In the genomic region with DNA sequence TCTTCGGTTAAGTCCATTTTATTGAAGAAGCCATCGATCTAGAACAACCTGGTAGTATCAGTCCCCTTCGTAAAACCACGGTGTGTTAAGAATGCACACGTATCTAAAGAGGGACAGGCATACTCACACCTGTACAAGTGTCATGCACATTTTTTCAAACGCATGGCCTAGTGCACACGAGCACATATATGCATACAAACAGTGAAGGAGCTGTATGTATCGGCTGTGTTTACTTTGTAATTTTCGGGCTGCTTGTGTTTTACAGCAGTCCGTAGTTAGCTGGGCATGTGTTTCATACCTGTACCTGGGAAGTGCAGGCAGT, we compare ENCODE assay signal across 8 mouse cellular contexts. TPM values are rescaled to one million over a fixed set of nuclear protein-coding genes. Genes with fewer than 3 reads are reported as not detected.
A peak's percentile ranks its signal among the peaks of the same experiment; 100 is the strongest.
DNase-seq lines count a peak whose midpoint lies in the region; ATAC-seq and TF ChIP-seq lines count a peak whose summit lies in the region.

No protein-coding gene starts in this region.

- no peaks in the 10 kb centered on the region for H3K27me3 ChIP-seq in embryonic facial prominence, embryonic 12.5 days
- no peaks in the 10 kb centered on the region for H3K27me3 ChIP-seq in intestine, embryonic 15.5 days (replicated peaks)
- H3K27me3 ChIP-seq in neural tube, embryonic 12.5 days (replicated peaks), result no peaks in the 10 kb centered on the region

- ATAC-seq in embryonic facial prominence, embryonic 12.5 days (ENCODE audit: insufficient number of reproducible peaks, insufficient read depth, low FRiP score, low TSS enrichment), result peak; percentile 3; the same call in 1 of the 2 replicates
- ATAC-seq in intestine, embryonic 15.5 days, result peak; percentile 44
- ATAC-seq in neural tube, embryonic 12.5 days (ENCODE audit: low FRiP score, low read depth), result peak; percentile 56

- H3K4me3 ChIP-seq in layer of hippocampus, adult 2 months, result peak overlapping the region; percentile 63
- peak overlapping the region; percentile 43 for H3K4me3 ChIP-seq in embryonic facial prominence, embryonic 12.5 days
- peak overlapping the region; percentile 34 for H3K4me3 ChIP-seq in intestine, embryonic 15.5 days (replicated peaks)
- H3K4me3 ChIP-seq in neural tube, embryonic 12.5 days, result peak overlapping the region; percentile 36

- peak overlapping the region; percentile 34 for H3K9ac ChIP-seq in embryonic facial prominence, embryonic 12.5 days
- H3K9ac ChIP-seq in intestine, embryonic 15.5 days, result peak overlapping the region; percentile 43
- H3K9ac ChIP-seq in neural tube, embryonic 12.5 days, result peak overlapping the region; percentile 51

- no peak for TF ChIP-seq CTCF in layer of hippocampus, adult 2 months (conservative IDR thresholded peaks at IDR 0.05)

- WGBS in embryonic facial prominence, embryonic 12.5 days, result 29% methylated on average over 10 of the region's 10 CpGs
- WGBS in intestine, embryonic 15.5 days, result 15% methylated on average over 10 of the region's 10 CpGs
- 34% methylated on average over 10 of the region's 10 CpGs for WGBS in neural tube, embryonic 12.5 days

- peak overlapping the region; percentile 57 for H3K4me2 ChIP-seq in embryonic facial prominence, embryonic 12.5 days (replicated peaks)
- peak overlapping the region; percentile 57 for H3K4me2 ChIP-seq in intestine, embryonic 15.5 days (replicated peaks)
- peak overlapping the region; percentile 70 for H3K4me2 ChIP-seq in neural tube, embryonic 12.5 days (replicated peaks)

- H3K27ac ChIP-seq in layer of hippocampus, adult 2 months, result peak overlapping the region; percentile 100
- H3K27ac ChIP-seq in embryonic facial prominence, embryonic 12.5 days, result peak overlapping the region; percentile 81
- H3K27ac ChIP-seq in intestine, embryonic 15.5 days, result peak overlapping the region; percentile 80
- H3K27ac ChIP-seq in neural tube, embryonic 12.5 days, result peak overlapping the region; percentile 46

- DNase-seq in layer of hippocampus, adult 2 months (ENCODE audit: low spot score in 2 of 2), result no peak
- no peak for DNase-seq in layer of hippocampus, adult 18-20 months (ENCODE audit: low spot score in 2 of 2)
- DNase-seq in ovary, adult 18-20 months (ENCODE audit: low spot score), result no peak
- no peak for DNase-seq in urinary bladder, postnatal 10 days (ENCODE audit: low spot score)
- no peak for DNase-seq in adrenal gland, adult 2 months

- peaks cover 8% of the 10 kb centered on the region for H3K4me1 ChIP-seq in embryonic facial prominence, embryonic 12.5 days
- 0 out of 2 replicates have a peak, but pooled peaks cover 9% of the 10 kb centered on the region for H3K4me1 ChIP-seq in intestine, embryonic 15.5 days (replicated peaks)
- peaks cover 8% of the 10 kb centered on the region for H3K4me1 ChIP-seq in neural tube, embryonic 12.5 days

- H3K9me3 ChIP-seq in embryonic facial prominence, embryonic 12.5 days, result no peaks in the 10 kb centered on the region
- H3K9me3 ChIP-seq in intestine, embryonic 15.5 days, result no peaks in the 10 kb centered on the region
- no peaks in the 10 kb centered on the region for H3K9me3 ChIP-seq in neural tube, embryonic 12.5 days

- H3K36me3 ChIP-seq in embryonic facial prominence, embryonic 12.5 days, result peaks cover 8% of the 10 kb centered on the region
- peaks cover 7% of the 10 kb centered on the region for H3K36me3 ChIP-seq in intestine, embryonic 15.5 days
- H3K36me3 ChIP-seq in neural tube, embryonic 12.5 days, result peaks cover 14% of the 10 kb centered on the region

RNA-seq across cellular contexts. Expression of a gene that starts 25.5 kb away (rescaled TPM):
- total RNA-seq in layer of hippocampus, adult 2 months (2021), result 10 to 100 TPM; 24.8 to 28.9 TPM
- total RNA-seq in layer of hippocampus, adult 18-20 months (2021), result 10 to 100 TPM; 26.7 to 28.0 TPM
- 66.7 and 66.8 TPM in 2 replicates for polyA plus RNA-seq in embryonic facial prominence, embryonic 12.5 days (2016; fragmentation: Nextera tagmentation; extraction: Ambion mirVana)
- polyA plus RNA-seq in intestine, embryonic 15.5 days (2015; fragmentation: Nextera tagmentation; extraction: Ambion mirVana), result 49.6 and 50.2 TPM in 2 replicates
- 51.3 and 51.8 TPM in 2 replicates for polyA plus RNA-seq in neural tube, embryonic 12.5 days (2016; fragmentation: Nextera tagmentation; extraction: Ambion mirVana)
- 10 to 100 TPM; 30.5 TPM for total RNA-seq in adrenal gland, adult 2 months (2021)
- polyA plus RNA-seq in adrenal gland, adult 2 months (2012; rRNA removed), result 50.0 and 52.5 TPM in 2 replicates

RNA-seq across cellular contexts. Expression of a gene that starts 33.0 kb away (rescaled TPM):
- total RNA-seq in layer of hippocampus, adult 2 months (2021), result 10 to 100 TPM; 43.6 to 51.8 TPM
- total RNA-seq in layer of hippocampus, adult 18-20 months (2021), result 10 to 100 TPM; 49.0 to 53.0 TPM
- 128 and 144 TPM in 2 replicates for polyA plus RNA-seq in embryonic facial prominence, embryonic 12.5 days (2016; fragmentation: Nextera tagmentation; extraction: Ambion mirVana)
- 85.7 and 91.2 TPM in 2 replicates for polyA plus RNA-seq in intestine, embryonic 15.5 days (2015; fragmentation: Nextera tagmentation; extraction: Ambion mirVana)
- 139 TPM in 2 replicates for polyA plus RNA-seq in neural tube, embryonic 12.5 days (2016; fragmentation: Nextera tagmentation; extraction: Ambion mirVana)
- total RNA-seq in adrenal gland, adult 2 months (2021), result 10 to 100 TPM; 56.9 to 61.6 TPM
- 59.3 and 60.1 TPM in 2 replicates for polyA plus RNA-seq in adrenal gland, adult 2 months (2012; rRNA removed)

Comparison
In these comparisons a context has a peak if more than half of its experiments do, and no peak if none do; other contexts are left out.
1. H3K27ac ChIP-seq: peak in every context shown above with its lines; median percentile 100 in layer of hippocampus, adult 2 months; 81 in embryonic facial prominence, embryonic 12.5 days; 80 in intestine, embryonic 15.5 days; 46 in neural tube, embryonic 12.5 days.
2. ATAC-seq: peak in every context shown above with its lines; median percentile 56 in neural tube, embryonic 12.5 days; 44 in intestine, embryonic 15.5 days; 3 in embryonic facial prominence, embryonic 12.5 days.